Mouse (Mus musculus) forebrain, embryonic 15.5 days (tissue): ENCODE results near the gene Mecr. TPM values are rescaled to one million over a fixed set of nuclear protein-coding genes. Genes with fewer than 3 reads are reported as not detected.

Experiments used
- ATAC-seq: fragments of 200-750 bp; cut with Nextera tagmentation; replicated peaks from 2 replicates; pipeline ENCODE4 v1.8.0; 2017; ENCODE audit warnings: mild to moderate bottlenecking, moderate TSS enrichment, moderate library complexity
- H3K27ac ChIP-seq: fragments of 300-500 bp; sonication (generic); replicated peaks from 2 replicates; pipeline ENCODE4 v1.5.1; 2015; ENCODE audit warnings: mild to moderate bottlenecking, inconsistent platforms
- H3K27me3 ChIP-seq: fragments of 300-500 bp; sonication (generic); 2 replicates; pipeline ENCODE4 v1.6.1; 2015; ENCODE audit warnings: inconsistent platforms
- H3K36me3 ChIP-seq: fragments of 300-500 bp; sonication (generic); 2 replicates; pipeline ENCODE4 v1.6.1; 2015; ENCODE audit warnings: mild to moderate bottlenecking, inconsistent platforms
- H3K4me1 ChIP-seq: fragments of 300-500 bp; sonication (generic); 2 replicates; pipeline ENCODE4 v1.6.1; 2015; ENCODE audit warnings: inconsistent platforms
- H3K4me2 ChIP-seq: fragments of 300-500 bp; sonication (generic); replicated peaks from 2 replicates; pipeline ENCODE4 v1.6.1; 2015; ENCODE audit warnings: mild to moderate bottlenecking, inconsistent platforms
- H3K4me3 ChIP-seq: fragments of 300-500 bp; sonication (generic); 2 replicates; pipeline ENCODE4 v1.5.1; 2015; ENCODE audit warnings: mild to moderate bottlenecking, inconsistent platforms
- H3K9ac ChIP-seq: fragments of 300-500 bp; sonication (generic); replicated peaks from 2 replicates; pipeline ENCODE4 v1.6.1; 2015; ENCODE audit warnings: mild to moderate bottlenecking, inconsistent platforms
- H3K9me3 ChIP-seq: fragments of 300-500 bp; sonication (generic); 2 replicates; pipeline ENCODE4 v1.6.1; 2016; ENCODE audit warnings: inconsistent platforms
- WGBS: fragments of 180-500 bp; shearing (Covaris S2); methylation state at CpG from one replicate; pipeline ENCODE4 v1.1.7; 2015; ENCODE audit warnings: mixed read lengths; 5-methylcytosine and 5-hydroxymethylcytosine counted together
- polyA plus RNA-seq: library from polyadenylated mRNA; unstranded; fragments of >200 nt; fragmentation: Nextera tagmentation; extraction: Ambion mirVana; gene quantifications from 2 replicates; pipeline ENCODE4 v1.2.1, GENCODE M21; 2015

The Mecr gene
- polyA plus RNA-seq, 1 experiment from 2014 or later: 41.2 TPM

- Histone ChIP-seq H3K27me3 (no peaks in the 10 kb centered on the region), H3K9me3 (no peaks in the 10 kb centered on the region), H3K36me3 (peaks cover 78% of the 10 kb centered on the region), H3K9ac (no peak overlapping the region), H3K4me2 (no peak overlapping the region), H3K4me3 (no peak overlapping the region), H3K27ac (no peak overlapping the region), H3K4me1 (no peaks in the 10 kb centered on the region)
- ATAC-seq: no peak
- 91% methylated on average over 15 of the region's 15 CpGs for WGBS
Observed at GRCm38 (mm10) chr4:131901090-131901489, 57.8 kb downstream of the Mecr start.

- no peak overlapping the region for H3K4me3 ChIP-seq
- no peak for ATAC-seq
- no peak overlapping the region for H3K27ac ChIP-seq
- H3K36me3 ChIP-seq: peaks cover 54% of the 10 kb centered on the region
- H3K9ac ChIP-seq: no peak overlapping the region
- no peaks in the 10 kb centered on the region for H3K9me3 ChIP-seq
- WGBS: 58% methylated on average over 8 of the region's 8 CpGs
- no peaks in the 10 kb centered on the region for H3K27me3 ChIP-seq
- H3K4me2 ChIP-seq: no peak overlapping the region
- no peaks in the 10 kb centered on the region for H3K4me1 ChIP-seq
Observed at GRCm38 (mm10) chr4:131904478-131904877, 61.2 kb downstream of the Mecr start.

GRCm38 (mm10) chr4:131906423-131906822 lies 63.2 kb downstream of the Mecr start:
- Histone ChIP-seq H3K36me3 (peaks cover 35% of the 10 kb centered on the region), H3K4me2 (no peak overlapping the region), H3K27me3 (0 out of 2 replicates have a peak, but pooled peaks cover 4% of the 10 kb centered on the region), H3K4me3 (no peak overlapping the region), H3K9ac (no peak overlapping the region), H3K4me1 (peaks cover 6% of the 10 kb centered on the region), H3K9me3 (no peaks in the 10 kb centered on the region), H3K27ac (no peak overlapping the region)
- no peak for ATAC-seq
- 69% methylated on average over 6 of the region's 6 CpGs for WGBS

- Histone ChIP-seq H3K4me1 (peaks cover 6% of the 10 kb centered on the region), H3K4me3 (no peak overlapping the region), H3K27me3 (peaks cover 19% of the 10 kb centered on the region), H3K9me3 (no peaks in the 10 kb centered on the region), H3K36me3 (peaks cover 22% of the 10 kb centered on the region), H3K9ac (no peak overlapping the region), H3K27ac (no peak overlapping the region), H3K4me2 (no peak overlapping the region)
- ATAC-seq: no peak
- WGBS: 93% methylated on average over 3 of the region's 3 CpGs
Observed at GRCm38 (mm10) chr4:131907912-131908311, 64.6 kb downstream of the Mecr start.

GRCm38 (mm10) chr4:131910237-131910994 lies 67.1 kb downstream of the Mecr start:
- no peak for ATAC-seq
- peaks cover 17% of the 10 kb centered on the region for H3K4me1 ChIP-seq
- H3K9me3 ChIP-seq: no peaks in the 10 kb centered on the region
- H3K9ac ChIP-seq: no peak overlapping the region
- H3K27me3 ChIP-seq: peaks cover 37% of the 10 kb centered on the region
- no peak overlapping the region for H3K27ac ChIP-seq
- H3K4me3 ChIP-seq: no peak overlapping the region
- peaks cover 7% of the 10 kb centered on the region; the same call in 1 of the 2 replicates for H3K36me3 ChIP-seq
- H3K4me2 ChIP-seq: no peak overlapping the region
- WGBS: 22% methylated on average over 20 of the region's 21 CpGs

- peaks cover 48% of the 10 kb centered on the region for H3K27me3 ChIP-seq
- H3K4me1 ChIP-seq: peaks cover 26% of the 10 kb centered on the region
- no peak overlapping the region for H3K4me3 ChIP-seq
- H3K4me2 ChIP-seq: no peak overlapping the region
- ATAC-seq: no peak
- H3K9ac ChIP-seq: no peak overlapping the region
- no peaks in the 10 kb centered on the region for H3K9me3 ChIP-seq
- 43% methylated on average over 4 of the region's 5 CpGs for WGBS
- no peaks in the 10 kb centered on the region for H3K36me3 ChIP-seq
- no peak overlapping the region for H3K27ac ChIP-seq
Observed at GRCm38 (mm10) chr4:131911521-131911920, 68.3 kb downstream of the Mecr start.

GRCm38 (mm10) chr4:131913526-131913925 lies 70.3 kb downstream of the Mecr start:
- Histone ChIP-seq H3K27ac (no peak overlapping the region), H3K4me2 (no peak overlapping the region), H3K4me1 (peaks cover 26% of the 10 kb centered on the region), H3K4me3 (no peak overlapping the region), H3K36me3 (no peaks in the 10 kb centered on the region), H3K9me3 (no peaks in the 10 kb centered on the region), H3K9ac (no peak overlapping the region), H3K27me3 (peaks cover 68% of the 10 kb centered on the region)
- no peak for ATAC-seq
- 62% methylated on average over 10 of the region's 10 CpGs for WGBS

- H3K4me2 ChIP-seq: no peak overlapping the region
- ATAC-seq: no peak
- 12% methylated on average over 9 of the region's 9 CpGs for WGBS
- no peak overlapping the region for H3K9ac ChIP-seq
- H3K36me3 ChIP-seq: no peaks in the 10 kb centered on the region
- H3K9me3 ChIP-seq: no peaks in the 10 kb centered on the region
- peaks cover 26% of the 10 kb centered on the region for H3K4me1 ChIP-seq
- H3K4me3 ChIP-seq: no peak overlapping the region
- H3K27ac ChIP-seq: no peak overlapping the region
- H3K27me3 ChIP-seq: peaks cover 74% of the 10 kb centered on the region
Observed at GRCm38 (mm10) chr4:131914046-131914643, 70.9 kb downstream of the Mecr start.

- H3K9me3 ChIP-seq: no peaks in the 10 kb centered on the region
- H3K4me1 ChIP-seq: peaks cover 26% of the 10 kb centered on the region
- ATAC-seq: no peak
- 2% methylated on average over 31 of the region's 31 CpGs for WGBS
- H3K27me3 ChIP-seq: peaks cover 82% of the 10 kb centered on the region
- peak overlapping the region; percentile 48 for H3K4me2 ChIP-seq
- H3K4me3 ChIP-seq: peak overlapping the region; percentile 28
- no peak overlapping the region for H3K27ac ChIP-seq
- no peaks in the 10 kb centered on the region for H3K36me3 ChIP-seq
- peak overlapping the region; percentile 30; the same call in 1 of the 2 replicates for H3K9ac ChIP-seq
Observed at GRCm38 (mm10) chr4:131914891-131915469, 71.7 kb downstream of the Mecr start.

GRCm38 (mm10) chr4:131915821-131916328 lies 72.6 kb downstream of the Mecr start:
- WGBS: 24% methylated on average over 13 of the region's 13 CpGs
- no peak for ATAC-seq
- Histone ChIP-seq H3K9me3 (no peaks in the 10 kb centered on the region), H3K27ac (no peak overlapping the region), H3K4me3 (no peak overlapping the region), H3K4me2 (peak overlapping the region; percentile 48), H3K9ac (no peak overlapping the region), H3K4me1 (peaks cover 28% of the 10 kb centered on the region), H3K36me3 (no peaks in the 10 kb centered on the region), H3K27me3 (peaks cover 91% of the 10 kb centered on the region)

- H3K4me1 ChIP-seq: peaks cover 33% of the 10 kb centered on the region
- no peak overlapping the region for H3K4me2 ChIP-seq
- no peak overlapping the region for H3K4me3 ChIP-seq
- H3K27me3 ChIP-seq: peaks cover 90% of the 10 kb centered on the region
- WGBS: 6% methylated on average over 15 of the region's 15 CpGs
- H3K9me3 ChIP-seq: no peaks in the 10 kb centered on the region
- no peak overlapping the region for H3K27ac ChIP-seq
- no peak for ATAC-seq
- H3K36me3 ChIP-seq: no peaks in the 10 kb centered on the region
- no peak overlapping the region for H3K9ac ChIP-seq
Observed at GRCm38 (mm10) chr4:131916425-131916824, 73.2 kb downstream of the Mecr start.

- Histone ChIP-seq H3K4me1 (peaks cover 40% of the 10 kb centered on the region), H3K27me3 (peaks cover 87% of the 10 kb centered on the region)
- no peak for ATAC-seq
Observed at GRCm38 (mm10) chr4:131917010-131917555, 73.8 kb downstream of the Mecr start.

More at GRCm38 (mm10) chr4:131917010-131917555, 73.8 kb downstream of the Mecr start:
- WGBS: 84% methylated on average over 10 of the region's 10 CpGs
- H3K4me2 ChIP-seq: no peak overlapping the region
- H3K9me3 ChIP-seq: no peaks in the 10 kb centered on the region
- no peak overlapping the region for H3K27ac ChIP-seq
- no peak overlapping the region for H3K4me3 ChIP-seq
- H3K36me3 ChIP-seq: no peaks in the 10 kb centered on the region
- H3K9ac ChIP-seq: no peak overlapping the region
